Mouse (Mus musculus): ENCODE data around the gene Gm3435. TPM values are rescaled to one million over a fixed set of nuclear protein-coding genes. Genes with fewer than 3 reads are reported as not detected.

Gm3435 gene
- total RNA-seq (2023) = 1 to 10 TPM; 6.0 to 9.9 TPM

DNA sequence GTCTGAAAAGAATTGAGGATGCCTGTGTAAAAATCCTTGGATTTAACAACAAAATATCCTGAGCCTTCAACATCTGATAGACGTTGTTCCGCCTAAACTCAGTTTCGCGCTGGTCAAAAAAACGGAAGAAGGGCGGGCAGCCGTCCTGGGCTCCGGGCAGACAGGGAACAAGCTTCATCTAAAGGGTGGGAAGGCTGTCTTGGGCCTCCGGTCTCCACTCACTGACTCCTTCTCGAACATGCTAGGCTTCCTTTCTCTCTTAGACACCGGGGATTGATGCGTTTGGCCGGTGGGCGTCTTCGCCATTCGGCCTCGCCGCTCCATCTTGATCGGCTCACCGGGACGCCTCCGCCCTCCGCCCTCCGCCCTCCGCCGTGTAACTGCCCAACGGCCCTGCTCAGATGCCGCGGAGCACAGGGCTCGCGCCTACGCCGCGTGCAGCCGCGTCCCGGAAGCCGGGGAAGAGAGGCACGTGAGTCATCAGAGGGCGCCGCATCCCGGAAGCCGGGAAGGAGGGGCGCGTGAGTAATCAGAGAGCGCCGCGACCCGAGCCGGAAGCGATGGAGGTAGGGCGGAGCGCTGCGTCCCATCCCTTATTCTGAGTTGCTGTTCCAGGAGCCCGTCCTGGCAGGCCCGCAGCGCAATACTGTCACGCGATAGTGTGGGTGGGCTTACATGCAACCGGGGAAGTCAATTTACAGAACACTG, at the start of gene Gm3435:
TSS of gene Gm3435 (plus strand) at position 471 of the 708 bp plus-strand sequence.

DNA sequence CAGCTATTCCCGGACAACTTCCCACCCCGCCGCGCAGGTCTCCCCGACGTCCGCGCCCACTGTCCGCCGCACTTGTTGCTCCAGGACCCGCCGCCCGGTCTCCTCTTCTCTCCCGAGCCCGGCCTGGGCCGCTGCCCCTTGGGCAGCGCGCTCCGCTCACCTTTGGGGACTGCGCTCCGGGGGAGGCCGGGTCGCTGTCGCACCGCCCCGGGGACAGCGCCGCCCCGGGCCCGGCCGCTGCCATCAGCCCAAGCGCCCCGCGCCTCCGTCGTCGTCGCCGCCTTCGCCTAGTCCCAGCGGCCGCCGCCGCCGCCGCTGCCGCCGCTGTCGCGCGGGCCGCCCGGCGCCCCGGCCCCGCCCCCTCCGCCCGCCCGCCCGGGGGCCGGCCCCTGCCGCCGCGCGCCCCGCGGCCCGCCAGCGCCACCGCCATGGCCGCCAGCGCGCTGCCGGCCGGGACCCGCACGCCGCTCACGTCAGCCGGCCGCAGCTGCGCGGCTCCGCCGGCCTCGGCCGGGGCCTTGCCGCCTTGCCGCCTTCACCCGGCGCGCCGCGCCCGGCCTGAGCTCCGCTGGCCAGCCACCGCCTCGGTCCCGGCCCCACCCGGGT, 48.9 kb upstream of the Gm3435 start, which contains the start of gene Phf10:
TSS of gene Phf10 (minus strand) at position 323 of the 606 bp plus-strand sequence.

GRCm38 (mm10) chr17:14978362-14979038, 31.5 kb upstream of the Gm3435 start, which contains the start of the genes 9030025P20Rik and Gm3417:
TSS of gene 9030025P20Rik (plus strand) at chr17:14978468.
TSS of gene Gm3417 (minus strand) at chr17:14978790.

GRCm38 (mm10) chr17:15041175-15041729, 31.3 kb downstream of the Gm3435 start, which contains the start of the genes Ermard, Tcte3 and Gm3448:
TSS of gene Ermard (plus strand) at chr17:15041208.
TSS of gene Tcte3 (minus strand) at chr17:15041488.
TSS of gene Gm3448 (minus strand) at chr17:15041537.

Other genes starting within 250 kb of the Gm3435 start
- under 1 TPM; 0.92 to 0.99 TPM for gene Wdr27, start 67.0 kb upstream of the Gm3435 start, total RNA-seq (2023)
- gene 1600012H06Rik, start 67.0 kb upstream of the Gm3435 start, total RNA-seq (2023) = 10 to 100 TPM; 19.2 to 24.0 TPM
- gene Phf10, start 48.9 kb upstream of the Gm3435 start, total RNA-seq (2023) = 10 to 100 TPM; 55.3 to 59.6 TPM
- 10 to 100 TPM; 18.1 to 20.0 TPM for gene 9030025P20Rik, start 31.7 kb upstream of the Gm3435 start, total RNA-seq (2023)
- not detected for gene Gm3417, start 31.4 kb upstream of the Gm3435 start, total RNA-seq (2023)
- gene Ermard, start 31.0 kb downstream of the Gm3435 start, total RNA-seq (2023) = 100 to 1,000 TPM; 102 to 109 TPM
- 1 to 10 TPM; 3.2 to 3.4 TPM for gene Tcte3, start 31.3 kb downstream of the Gm3435 start, total RNA-seq (2023)
- gene Gm3448, start 31.4 kb downstream of the Gm3435 start, total RNA-seq (2023) = 1 to 10 TPM; 7.4 to 8.2 TPM

Data from neutrophil, adult 83 days (primary cell).